Mouse (Mus musculus): ENCODE measurements around the gene Hs6st1.
A peak's percentile ranks its signal among the peaks of the same experiment; 100 is the strongest.

Hs6st1 gene

DNA sequence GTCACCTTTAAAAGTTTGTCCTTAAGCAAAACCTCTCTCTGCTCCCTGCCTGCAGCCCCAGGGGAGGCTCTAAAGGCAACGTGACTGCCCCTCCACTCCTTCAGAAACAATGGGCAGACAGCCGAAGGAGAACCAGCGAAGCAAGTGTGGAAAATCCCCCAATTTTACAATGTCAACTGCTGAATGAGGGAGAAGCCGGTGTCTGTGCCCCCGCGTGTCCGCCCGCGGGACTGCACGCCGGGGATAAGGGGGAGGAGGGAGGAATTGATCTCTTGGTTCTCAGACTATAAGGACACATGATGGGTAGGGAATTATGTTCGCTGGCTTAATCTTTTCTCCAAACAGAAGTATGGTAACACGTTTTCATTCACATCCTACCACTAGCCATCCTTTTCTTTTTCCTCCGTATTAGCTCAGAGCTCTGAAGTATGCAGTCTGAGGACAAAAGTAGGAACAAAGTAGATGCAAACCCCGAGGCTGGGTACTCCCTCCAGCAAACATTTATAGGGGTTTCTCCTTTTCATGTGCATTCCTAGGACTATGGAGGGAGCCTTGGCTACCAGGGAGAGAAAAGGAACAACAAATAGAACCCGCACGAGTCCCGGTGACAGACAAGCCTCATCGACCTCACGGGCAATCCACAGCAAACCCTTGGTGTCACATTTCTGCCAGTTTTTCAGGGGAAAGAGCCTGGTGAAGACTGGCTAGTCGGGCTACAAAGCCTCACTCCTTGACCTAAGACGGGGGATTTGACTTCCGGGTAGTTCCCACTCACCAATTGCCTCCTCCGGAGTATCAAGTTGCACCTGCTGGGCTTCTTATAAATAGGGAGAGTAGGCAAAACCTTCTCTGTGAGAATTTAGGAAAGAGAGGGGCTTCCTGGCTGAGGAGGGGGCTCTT is 3.1 kb upstream of the Hs6st1 start:
- peak; percentile 92 to 94 for DNase-seq

DNA sequence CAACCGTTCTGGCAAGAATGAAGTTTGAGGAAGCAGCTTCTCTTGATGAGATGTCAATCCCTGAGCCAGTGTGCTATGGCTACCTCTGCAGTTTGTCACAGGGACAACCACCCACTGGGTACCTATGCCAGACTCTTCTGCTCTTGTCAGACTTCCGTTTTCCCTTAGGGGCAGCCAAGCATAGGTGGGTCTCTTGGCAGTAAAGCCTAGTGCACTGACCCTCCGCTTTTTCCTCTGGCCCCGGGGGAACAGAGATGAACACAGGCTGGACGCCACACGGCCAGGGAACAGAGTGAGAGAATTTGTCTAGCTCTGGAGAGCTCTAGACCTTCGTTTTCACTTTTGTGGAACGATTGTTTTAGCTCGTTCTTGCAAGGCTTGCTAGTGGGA is 2.4 kb upstream of the Hs6st1 start:
- DNase-seq = peak in 1 of 2 experiments; percentile 21

DNA sequence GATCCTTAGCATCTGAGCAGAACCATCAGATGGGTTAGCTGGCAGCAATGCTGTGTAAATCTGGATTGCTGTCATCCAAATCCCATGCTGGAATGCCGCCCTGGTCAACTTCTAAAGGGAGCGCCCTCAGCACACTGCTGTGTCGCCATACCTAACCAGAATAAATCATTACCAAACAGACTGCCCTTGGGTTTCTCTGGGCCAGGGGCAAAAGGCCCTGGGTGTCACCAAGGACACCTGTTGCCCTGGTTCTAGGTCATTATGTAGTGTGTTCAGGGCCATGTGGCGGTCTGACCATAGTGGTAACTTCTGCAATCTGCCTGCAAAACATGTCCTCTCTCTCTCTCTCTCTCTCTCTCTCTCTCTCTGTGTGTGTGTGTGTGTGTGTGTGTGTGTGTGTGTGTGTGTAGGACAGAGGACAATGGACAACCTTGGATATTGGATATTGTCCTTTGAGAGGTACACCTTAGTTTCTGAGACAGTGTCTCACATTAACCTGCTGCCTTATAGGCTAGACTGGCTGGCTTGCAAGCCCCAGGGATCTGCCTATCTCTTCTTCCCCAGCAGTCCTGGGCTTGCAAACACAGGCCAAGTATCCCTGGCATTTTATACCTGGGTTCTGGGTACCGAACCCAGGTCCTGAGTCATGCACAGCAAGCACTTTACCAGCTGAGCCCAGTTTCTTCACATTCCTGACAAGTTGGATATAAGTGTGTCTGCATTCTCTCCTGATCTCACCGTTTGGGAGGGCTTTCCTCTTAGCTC is 1.8 kb upstream of the Hs6st1 start:
- peak in 1 of 2 experiments; percentile 67 for DNase-seq

DNA sequence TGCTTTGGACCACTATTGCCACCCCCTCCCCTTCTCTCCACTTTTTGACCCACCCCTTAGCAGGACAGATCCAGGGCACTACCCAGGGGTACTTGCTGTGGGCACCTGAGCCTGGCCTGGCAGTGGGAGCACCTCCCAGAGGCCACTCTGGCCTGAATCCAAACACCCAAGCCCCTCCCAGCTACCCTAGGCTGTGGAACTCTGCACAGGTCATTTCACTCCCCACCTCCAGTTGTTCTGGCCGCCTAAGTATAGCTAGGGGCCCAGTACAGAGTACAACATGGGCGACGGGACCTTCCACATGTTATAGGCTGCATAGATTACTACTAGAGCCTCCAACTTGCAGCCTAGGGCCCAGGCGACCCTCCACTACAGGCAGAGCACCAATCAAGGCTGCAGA is 999 bp upstream of the Hs6st1 start:
- peak; percentile 64 to 79 for DNase-seq

DNA sequence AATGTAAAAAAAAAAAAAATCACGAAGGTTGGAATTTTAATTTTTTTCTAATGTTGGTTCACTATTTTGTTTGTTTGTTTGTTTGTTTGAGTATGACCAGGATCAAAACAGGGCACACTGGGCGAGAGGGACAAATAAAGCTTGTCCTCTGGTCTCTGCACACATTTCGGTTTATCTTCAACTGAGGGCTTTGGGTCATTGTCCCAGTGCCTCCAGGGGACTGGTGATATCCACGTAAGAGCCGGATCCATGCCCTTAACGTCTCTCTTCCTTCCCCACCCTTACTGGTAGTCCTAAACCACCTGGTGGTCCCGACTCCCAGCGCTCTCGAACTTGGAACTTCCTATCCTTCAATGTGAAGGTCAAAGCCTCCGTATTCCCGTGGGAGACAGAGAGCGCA is 589 bp upstream of the Hs6st1 start:
- DNase-seq = no peak

DNA sequence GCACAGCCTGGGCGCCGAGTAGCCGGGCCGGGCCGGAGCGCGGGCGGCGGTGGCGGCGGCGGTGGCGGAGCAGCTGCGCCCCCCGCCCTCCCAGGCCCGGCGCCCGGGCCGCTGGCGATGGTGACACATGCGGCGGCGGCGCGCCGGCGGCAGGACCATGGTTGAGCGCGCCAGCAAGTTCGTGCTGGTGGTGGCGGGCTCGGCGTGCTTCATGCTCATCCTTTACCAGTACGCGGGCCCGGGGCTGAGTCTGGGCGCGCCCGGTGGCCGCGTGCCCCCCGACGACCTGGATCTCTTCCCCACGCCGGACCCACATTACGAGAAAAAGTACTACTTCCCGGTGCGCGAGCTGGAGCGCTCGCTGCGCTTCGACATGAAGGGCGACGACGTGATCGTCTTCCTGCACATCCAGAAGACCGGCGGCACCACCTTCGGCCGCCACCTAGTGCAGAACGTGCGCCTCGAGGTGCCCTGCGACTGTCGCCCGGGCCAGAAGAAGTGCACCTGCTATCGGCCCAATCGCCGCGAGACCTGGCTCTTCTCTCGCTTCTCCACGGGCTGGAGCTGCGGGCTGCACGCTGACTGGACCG is 426 bp downstream of the Hs6st1 start:
- peak; percentile 46 to 75 for DNase-seq

DNA sequence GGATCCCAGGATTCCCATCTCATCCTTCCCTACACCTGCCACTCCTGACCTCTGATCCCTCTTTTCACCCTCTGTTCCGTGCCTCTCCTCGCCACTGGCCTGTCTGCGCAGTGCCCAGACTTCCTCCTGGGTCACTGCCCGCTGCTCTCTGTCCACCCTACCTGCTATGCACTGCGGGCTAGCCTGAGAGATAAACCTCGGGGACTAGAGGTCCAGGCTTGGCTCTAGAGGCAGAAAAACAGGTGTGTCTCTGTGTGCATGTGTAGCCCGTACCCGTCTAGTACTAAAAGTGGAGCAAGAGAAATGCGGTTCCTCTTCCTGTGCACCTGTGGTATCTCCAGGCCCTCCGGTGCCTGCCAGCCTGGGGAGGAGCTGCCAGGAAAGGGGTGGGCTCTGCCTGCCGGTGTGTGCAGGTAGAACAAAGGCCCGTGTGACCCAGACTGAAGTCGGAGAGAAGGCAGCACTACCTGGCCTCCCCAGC is 1.1 kb downstream of the Hs6st1 start:
- peak; percentile 61 to 81 for DNase-seq

DNA sequence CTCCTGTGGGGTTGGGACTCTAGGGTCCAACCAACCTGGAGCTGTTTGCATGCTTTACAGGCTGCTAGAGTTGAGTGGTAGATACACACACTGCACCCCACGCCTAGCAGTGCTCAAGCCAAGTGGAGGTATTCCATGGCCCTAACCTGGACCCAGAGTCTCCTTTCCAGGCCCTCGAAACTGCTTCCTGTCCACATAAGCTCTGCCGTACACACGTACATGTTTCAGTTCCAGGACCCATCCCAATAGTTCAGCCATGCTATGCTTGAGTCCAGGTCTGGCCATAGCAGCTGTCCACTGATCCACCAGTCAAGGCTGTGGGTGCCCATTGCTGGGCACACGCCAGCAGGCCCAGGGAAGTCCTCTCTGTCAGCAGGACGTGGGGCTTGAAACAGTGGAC is 2.0 kb downstream of the Hs6st1 start:
- peak in 1 of 2 experiments; percentile 42 for DNase-seq

DNA sequence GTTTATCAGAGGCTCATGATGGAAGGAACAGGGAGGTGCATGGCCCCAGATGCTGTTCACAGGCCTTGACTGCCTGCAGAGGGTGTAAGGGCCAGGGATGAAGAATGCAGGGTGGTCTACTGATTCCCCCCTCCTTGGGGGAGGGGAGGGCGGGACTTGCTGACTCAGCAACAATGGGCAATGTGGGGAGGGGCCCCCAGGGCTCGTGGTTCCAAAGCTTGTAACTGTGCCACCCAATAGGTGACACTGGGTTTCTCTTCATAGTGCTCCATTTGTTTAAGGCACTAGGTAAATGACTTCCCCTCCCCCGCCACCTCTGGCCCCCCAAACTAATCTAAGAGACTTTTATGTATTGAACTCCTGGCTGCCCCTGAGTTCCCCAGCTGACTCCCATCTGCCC is 2.5 kb downstream of the Hs6st1 start:
- peak in 1 of 2 experiments; percentile 39 for DNase-seq

DNA sequence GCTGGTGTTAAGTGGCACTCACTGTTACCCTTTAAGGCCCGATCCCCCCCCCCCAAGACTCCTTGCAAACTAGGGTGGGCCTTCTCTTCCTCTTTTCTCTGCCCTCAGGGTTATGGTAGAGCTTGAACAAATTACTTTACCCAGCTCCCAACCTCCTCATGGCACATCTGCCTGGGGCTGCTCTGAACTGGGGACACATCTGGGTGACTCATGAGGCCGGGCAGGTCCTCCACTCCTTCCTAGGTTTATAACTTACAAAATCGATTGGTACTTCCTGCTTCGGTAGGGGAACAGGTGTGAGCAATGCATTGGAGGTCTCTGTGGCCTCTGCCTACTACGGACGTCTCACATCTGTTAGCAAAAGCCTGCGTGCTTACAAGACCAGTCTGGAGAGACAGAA is 3.0 kb downstream of the Hs6st1 start:
- DNase-seq = no peak

DNA sequence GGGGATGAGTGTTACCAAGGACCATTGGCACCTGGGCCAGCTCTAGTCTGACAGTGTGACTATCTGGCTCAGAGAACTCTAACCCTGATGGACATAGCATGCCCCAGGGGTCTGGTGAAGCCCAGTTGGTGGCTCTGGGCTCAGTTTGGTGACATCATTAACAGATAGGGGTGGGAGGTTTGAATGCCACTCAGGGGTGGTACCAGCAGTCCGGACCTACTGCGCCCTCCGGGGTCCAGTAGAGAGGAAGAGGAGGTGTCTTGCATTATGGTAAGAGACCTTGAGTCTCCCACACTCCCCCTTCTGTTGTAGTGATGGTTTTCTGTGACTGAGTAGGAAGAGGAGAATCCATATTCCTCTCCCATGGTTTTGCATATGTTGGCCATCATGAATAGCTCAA is 3.4 kb downstream of the Hs6st1 start:
- peak in 1 of 2 experiments; percentile 33 for DNase-seq

DNA sequence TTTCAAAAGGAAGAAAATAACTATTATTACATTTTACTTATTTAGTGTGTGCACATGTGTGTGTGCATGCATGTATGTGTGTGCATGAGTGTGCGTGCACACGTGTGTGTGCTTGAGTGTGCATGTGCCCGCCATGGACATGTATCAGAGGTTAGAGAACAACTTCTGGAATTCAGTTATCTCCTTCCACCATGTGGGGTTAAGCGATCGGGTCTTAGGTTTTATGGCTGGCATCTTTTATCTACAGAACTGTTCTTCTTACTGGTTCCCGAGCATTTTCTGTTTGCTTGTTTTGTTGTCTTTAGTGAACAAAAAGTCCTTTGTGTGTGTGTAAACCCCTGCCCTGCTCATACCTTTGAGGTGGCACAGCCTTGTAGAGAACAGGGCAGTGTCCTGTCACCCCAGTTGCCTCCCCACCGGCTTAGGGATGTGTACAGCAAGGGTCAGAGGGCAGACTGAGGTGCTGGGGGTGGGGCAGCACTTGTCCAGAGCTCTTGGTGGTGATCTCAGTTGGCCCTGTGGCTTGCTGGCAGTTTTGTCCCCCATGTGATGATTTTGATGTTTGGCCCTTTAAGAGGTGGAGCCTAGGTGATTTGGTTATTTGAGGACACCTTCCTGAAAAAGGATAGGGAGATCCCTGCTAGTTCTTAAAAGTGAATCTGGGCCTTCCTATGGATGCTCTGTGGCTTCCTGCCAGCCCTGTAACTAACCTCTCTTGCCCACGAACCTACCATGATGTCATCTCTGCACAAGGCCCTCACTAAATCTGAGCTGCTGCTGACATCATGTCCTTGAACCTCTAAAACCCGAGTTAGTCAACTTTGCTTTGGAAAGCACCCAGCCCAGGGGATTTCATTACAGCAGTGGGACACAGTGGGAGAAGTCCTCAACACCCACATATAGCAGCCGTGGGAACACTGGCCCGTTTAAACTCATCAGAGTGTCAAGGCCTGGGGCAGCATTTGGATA is 4.7 kb downstream of the Hs6st1 start:
- peak in 1 of 2 experiments; percentile 72 for DNase-seq

DNA sequence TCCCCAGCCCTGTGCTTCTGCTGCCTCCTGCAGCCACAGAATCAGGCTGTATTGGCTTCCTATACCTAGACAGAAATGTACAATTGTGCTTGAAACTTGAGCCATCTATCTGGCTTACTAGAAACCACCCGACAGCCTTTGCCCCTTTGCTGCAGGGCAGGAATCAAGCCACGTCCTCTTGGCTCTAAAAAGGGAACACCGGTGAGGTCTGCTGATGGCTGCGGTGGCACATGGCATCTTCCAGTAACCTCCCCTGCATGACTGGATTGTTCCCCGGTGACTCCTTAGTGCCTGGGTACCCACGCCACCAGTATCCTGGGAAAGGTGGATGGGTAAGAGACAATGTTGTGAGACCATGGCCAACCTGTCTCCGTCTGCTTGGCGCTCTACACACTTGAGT is 5.4 kb downstream of the Hs6st1 start:
- DNase-seq = peak; percentile 44 to 68

DNA sequence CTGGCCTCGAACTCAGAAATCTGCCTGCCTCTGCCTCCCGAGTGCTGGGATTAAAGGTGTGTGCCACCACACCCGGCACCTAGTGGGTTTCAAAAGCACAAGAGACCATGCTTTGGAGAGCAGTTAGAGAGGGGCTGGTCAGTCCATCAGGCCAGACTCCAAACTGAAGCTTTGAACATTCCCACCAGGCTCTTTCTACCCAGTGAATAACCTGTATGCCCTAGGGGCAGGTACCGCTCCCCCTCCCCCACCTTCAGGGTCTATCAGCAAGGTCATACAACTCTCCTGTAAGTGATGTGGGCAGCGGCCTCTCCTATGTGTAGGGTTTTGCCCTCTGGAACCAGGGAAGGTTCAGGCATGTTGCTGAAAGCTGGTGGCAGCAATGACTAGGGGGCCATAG is 6.0 kb downstream of the Hs6st1 start:
- DNase-seq = no peak

DNA sequence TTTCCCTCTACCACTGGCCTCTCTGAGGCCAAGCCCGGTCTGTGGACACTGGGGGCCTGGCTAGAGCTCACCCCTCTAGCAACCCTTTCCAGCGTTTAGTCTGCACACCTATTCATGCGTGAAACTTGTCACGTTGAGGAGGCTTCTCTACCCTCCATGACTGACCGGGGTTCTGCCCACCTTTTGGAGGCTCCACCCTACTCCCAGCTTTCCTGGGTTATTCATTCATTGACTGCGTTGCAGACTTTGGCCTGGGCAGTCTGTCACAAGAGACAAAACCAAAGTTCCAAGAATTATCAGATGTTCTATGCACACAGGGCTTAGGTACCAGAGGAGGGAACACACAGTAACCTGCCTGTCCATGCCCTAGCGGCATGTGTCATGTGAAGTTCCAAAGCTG is 6.8 kb downstream of the Hs6st1 start:
- peak; percentile 70 to 89 for DNase-seq

DNA sequence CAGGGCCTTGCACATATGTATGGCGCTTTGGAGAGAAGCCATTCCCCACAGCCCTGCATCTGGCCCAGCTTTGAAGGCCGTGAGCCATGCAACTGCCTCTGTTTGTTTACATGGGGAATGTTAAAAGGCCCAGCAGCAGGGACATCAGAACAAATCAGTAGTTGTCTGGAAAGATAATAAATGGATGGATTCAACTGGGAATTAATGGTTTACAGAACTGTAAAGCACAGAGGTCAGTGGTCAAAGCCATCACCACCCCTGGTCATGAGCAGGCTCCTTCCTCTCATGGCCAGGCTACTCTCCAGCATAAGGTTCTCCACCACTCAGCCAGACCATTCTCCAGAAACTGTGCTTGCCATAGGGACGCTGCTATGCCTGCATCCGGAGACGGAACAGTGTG is 7.5 kb downstream of the Hs6st1 start:
- DNase-seq = peak in 1 of 2 experiments; percentile 64

DNA sequence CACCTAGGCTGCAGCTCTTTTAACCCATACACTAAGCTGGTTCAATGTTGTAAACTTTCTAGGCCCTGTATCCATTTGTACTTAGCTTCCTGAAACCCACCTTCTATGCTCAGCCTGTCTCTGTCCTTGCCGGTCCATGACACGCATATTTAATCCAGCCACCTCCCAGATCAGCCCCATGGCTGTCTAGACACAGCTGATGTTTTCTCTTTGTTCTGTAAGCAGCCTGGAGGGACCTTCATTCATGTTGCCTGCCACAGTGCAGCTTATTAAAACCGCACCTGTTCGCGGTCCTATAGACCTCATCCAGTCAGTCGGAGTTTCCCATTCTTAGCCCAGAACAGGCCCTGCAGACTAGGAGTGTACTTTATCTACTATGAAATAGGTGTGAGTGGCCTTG is 8.9 kb downstream of the Hs6st1 start:
- DNase-seq = no peak

DNA sequence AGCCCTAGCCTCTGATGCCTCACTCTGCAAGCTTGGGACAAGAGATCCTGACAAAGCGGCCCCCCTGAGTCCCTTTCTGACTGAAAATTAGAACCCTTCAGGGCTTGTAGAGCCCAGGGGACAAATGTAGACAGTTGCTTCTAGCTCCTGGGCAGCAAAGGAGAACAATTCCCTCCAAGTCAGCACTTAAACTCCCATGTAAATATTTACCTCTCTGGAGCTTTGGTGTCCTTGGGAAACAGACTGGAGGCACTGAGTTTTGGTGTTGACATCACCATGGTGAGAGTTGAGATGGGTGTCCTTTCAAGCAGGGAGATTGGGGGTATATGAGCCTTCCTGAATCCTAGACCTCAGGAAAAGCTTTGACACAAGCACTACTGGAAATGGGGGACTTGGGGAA is 10.1 kb downstream of the Hs6st1 start:
- DNase-seq = no peak

DNA sequence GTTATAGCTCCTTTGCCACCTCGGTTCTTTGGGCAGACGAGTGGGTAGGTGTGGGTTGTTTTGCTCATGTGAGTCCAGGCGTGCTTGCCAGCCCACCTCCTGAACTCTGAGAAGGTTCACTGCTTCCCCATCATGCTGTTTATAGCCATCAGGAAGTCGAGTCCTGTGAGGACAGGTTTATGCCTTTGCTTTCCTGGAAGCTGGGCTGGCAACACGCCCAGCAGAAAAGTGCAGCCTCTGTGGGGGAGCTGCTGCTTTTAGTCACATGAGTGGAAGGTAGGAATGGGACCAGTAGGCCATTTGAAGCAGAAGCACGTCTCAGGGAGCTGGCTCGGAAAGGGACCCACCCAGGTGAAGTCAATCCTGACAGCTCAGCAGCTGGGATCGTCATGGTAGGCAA is 11.5 kb downstream of the Hs6st1 start:
- DNase-seq = peak; percentile 90 to 97

DNA sequence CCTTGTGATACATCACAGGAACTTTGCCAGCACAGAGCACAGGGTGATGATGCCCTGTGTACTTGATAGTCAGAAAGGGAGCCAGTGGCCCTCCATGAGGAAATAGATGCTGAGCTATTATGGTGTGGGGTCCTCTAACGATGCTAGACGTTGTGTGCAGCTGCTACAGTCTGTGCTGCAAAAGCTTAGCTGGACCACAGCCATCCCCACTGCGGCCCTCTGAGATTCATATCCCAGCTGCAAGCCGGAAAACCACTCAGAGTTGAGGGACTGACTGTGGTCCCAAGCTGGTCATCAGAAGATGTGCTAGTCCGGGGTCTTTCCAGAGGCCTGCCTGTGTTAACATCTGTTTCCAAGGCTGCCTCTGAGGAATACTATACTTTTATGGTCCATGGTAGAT is 12.8 kb downstream of the Hs6st1 start:
- no peak for DNase-seq

DNA sequence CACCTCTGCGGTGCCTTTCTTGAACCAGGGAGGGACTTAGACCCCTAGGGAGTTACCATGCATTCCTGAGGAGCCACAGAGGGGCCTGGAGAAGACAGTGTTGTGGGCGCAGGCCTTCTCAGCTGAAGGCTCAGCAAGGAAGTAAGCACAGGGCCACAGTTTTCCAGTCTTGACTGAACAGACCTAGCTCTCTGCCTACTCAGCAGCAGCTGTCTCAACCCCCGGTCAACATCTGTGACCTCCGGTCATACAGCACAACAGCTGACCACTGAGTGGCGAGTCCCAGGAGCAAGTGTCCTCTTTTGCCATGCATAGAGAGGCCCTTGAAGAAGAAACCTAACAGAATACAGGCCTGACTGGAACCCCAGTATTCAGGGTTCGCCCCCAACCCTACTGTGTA is 14.0 kb downstream of the Hs6st1 start:
- peak; percentile 40 to 79 for DNase-seq

DNA sequence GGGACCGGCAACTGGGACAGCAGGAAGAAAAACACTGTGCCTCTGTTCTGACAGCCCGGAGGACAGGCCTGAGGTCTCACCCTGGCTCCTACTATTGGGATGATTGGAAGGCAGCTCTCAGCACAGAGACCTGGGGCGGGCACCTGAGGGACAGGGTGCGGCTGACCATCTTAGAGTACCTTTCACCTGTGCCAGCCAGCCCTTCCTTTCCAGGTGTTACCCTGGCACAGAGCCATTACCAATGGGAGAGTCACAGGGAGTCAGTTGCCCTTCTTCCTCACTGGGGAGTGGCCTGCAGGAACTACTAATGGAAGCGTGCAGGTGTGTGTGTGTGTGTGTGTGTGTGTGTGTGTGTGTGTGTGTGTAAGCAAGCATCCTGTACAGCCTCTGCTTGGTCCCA is 15.4 kb downstream of the Hs6st1 start:
- DNase-seq = peak in 1 of 2 experiments; percentile 69
